Mouse (Mus musculus): Measurements from ENCODE around the gene Lypd4.
"Not testable (repeated sequence)": the region's sequence is repeated elsewhere in the genome, so short reads cannot be mapped to it uniquely, and the experiment has no call there.

Gene Lypd4

GRCm38 (mm10) chr7:24869532-24870165 is at the start of gene Lypd4, which contains the start of gene Dmrtc2:
Gene Lypd4 (minus strand): TSS chr7:24869941.
Gene Dmrtc2 (plus strand): TSS chr7:24870057.
- DNase-seq, result no peak

DNA sequence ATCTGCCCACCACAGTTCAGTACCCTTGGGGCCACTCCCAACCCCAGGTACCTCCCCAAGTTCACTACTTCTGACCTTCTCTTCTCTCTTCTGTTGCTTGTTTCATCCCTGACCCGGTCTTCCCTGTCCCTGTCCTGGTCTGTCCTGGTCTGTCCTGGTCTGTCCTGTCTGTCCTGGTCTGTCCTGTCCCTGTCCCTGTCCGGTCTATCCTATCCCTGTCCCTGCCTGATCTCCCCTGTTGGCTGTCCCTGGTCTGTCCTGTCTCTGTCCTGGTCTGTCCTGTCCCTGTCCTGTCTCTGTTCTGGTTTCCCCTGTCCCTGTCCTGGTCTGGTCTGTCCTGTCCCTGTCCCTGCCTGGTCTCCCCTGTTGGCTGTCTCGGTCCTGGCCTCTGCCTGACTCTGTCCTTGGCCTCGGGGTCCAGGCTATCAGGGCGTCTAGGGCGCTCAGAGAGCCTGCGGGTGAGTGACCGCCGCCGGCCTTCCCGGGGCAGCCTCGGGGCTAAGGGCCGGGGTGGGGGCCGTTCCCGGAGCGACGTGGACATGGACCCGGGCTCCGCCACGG is 49.1 kb upstream of the Lypd4 start:
- no peak for DNase-seq

GRCm38 (mm10) chr7:24912480-24912879 is 42.7 kb upstream of the Lypd4 start:
- DNase-seq, result no peak

DNA sequence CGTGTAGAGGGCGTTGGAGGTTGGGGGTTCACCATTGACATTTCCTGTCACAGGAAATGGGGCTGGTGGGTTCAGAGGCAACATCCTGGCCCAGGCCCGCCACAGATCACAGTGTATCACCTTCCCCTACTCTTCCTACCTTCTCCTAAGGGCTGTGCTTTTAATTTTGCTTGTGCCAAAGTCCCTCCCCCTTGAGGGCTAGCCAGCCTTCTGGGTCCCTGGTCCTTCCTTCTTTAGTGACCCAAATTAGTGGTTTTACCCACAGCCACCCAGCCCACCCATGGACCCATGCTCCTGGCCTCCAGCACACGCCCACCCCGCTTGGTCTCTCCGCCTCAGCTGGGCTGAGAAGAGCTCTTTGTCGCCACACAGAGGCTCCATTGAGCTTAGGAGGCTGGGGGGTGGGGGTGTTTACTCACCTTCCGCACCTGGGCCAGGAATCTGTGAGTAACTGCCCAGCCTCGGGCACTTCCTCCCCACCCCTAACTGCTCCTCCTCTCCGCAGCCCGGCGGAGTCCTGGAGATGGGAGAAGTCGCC is 37.5 kb upstream of the Lypd4 start:
- peak; percentile 36 for DNase-seq

- no peak for DNase-seq
Measured at GRCm38 (mm10) chr7:24906551-24906950, 36.8 kb upstream of the Lypd4 start.

GRCm38 (mm10) chr7:24904936-24905335 is 35.2 kb upstream of the Lypd4 start:
- DNase-seq, result peak; percentile 77

DNA sequence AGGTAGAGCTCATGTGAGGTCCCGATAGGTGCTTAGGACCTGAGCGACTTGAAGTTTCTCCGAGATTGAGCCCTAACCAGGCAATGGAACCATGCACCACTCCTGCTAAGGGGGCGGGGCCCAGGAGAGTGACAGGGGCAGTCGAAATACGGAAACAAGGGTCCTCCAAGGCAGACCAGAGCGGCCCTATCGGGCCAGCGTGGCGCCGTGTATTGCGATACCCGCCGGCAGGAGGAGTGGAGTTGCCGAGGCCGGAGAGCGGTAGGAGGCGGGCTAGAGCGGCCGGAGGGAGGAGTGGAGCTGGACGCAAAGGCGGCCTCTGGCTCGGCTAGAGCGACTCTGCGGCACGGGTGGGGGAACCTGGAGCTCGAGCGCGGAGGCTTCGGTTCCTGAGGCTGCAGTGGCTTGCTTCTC is 34.3 kb upstream of the Lypd4 start:
- peak; percentile 99 for DNase-seq

- no peak for DNase-seq
Measured at GRCm38 (mm10) chr7:24903444-24903825, 33.7 kb upstream of the Lypd4 start.

GRCm38 (mm10) chr7:24902630-24903443 is 33.1 kb upstream of the Lypd4 start, which contains the start of gene Arhgef1:
Gene Arhgef1 (plus strand): TSS chr7:24902912.
- DNase-seq, result peak; percentile 86

DNA sequence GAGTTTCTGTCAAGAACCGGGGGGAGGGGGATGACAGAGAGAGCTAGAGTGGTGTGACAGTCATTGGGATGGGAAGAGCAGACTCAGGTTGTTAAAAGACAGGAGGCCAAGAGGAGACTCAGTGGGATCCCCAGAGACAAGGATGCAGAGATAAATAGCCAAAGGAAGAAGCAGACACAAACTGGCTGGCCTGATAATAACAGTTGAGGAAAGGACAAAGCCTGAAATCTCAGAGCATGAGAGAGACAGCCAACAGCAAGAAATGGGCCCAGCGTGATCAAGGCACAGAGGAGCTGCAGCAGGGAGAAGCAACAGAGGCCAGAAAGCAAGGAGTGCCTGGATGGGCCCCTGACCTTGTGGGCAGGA is 32.5 kb upstream of the Lypd4 start:
- DNase-seq, result no peak

- no peak for DNase-seq
Measured at GRCm38 (mm10) chr7:24901842-24902241, 32.1 kb upstream of the Lypd4 start.

DNA sequence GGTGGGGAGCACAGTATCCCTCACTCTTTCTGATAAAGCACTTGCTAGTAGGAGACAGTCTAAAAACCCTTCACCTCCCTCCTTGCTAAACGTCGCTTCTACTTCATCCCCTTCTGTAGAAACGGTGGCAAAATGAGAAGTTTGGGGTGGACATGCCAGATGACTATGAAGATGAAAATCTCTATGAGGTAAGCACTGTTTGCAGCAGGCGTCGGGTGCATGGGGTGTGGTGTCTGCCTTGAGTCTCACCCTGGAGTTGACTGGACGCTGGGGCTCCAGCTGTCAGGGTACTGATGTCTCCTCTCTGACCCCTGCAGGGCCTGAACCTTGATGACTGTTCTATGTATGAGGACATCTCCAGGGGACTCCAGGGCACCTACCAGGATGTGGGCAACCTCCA is 31.4 kb upstream of the Lypd4 start:
- DNase-seq, result no peak

- no peak for DNase-seq
Measured at GRCm38 (mm10) chr7:24897959-24898358, 28.2 kb upstream of the Lypd4 start.

- DNase-seq, result no peak
Measured at GRCm38 (mm10) chr7:24897224-24897623, 27.5 kb upstream of the Lypd4 start, which contains the start of gene Cd79a. Gene Cd79a (plus strand): TSS chr7:24897381.

DNA sequence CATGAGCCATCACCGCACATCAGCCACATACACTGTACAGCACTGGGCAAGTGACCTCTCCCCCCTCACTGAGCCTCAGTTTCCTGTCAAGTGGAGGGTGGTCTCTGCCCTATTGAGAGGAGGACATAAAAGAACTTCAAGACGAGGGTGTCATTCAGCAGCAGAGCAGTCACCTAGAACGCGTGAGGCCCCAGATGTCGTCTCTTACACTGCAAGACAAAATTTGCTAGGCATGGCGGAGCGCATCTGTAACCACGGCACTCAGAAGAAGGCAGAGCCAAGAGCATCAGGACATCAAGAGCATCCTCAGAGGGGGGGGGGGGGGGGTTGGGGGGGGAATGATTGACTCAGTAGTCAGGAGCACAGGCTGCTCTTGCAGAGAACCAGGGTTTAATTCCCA is 26.5 kb upstream of the Lypd4 start:
- DNase-seq, result no peak

- not testable (repeated sequence) for DNase-seq
Measured at GRCm38 (mm10) chr7:24895749-24896148, 26.0 kb upstream of the Lypd4 start.

DNA sequence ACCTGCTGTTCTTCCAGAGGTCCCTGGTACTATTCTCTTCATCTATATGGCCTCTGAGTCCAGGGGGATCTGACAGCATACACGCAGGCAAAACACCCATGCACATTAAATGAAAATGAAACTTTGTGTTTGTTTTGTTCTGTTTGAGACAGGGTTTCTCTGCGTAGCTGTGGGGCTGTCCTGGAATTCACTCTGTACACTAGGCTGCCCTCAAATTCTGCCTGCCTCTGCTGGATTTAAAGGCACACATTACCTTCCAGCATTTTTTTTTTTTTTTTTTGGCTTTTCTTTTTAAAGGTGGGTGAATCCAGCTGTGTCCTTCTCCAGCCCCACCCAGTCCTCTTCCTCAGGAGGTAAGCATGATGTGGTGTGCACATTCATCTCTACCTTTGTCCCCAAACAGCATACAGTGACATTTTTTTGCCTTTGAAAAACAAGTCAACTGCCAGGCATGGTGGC is 22.4 kb upstream of the Lypd4 start:
- no peak for DNase-seq

DNA sequence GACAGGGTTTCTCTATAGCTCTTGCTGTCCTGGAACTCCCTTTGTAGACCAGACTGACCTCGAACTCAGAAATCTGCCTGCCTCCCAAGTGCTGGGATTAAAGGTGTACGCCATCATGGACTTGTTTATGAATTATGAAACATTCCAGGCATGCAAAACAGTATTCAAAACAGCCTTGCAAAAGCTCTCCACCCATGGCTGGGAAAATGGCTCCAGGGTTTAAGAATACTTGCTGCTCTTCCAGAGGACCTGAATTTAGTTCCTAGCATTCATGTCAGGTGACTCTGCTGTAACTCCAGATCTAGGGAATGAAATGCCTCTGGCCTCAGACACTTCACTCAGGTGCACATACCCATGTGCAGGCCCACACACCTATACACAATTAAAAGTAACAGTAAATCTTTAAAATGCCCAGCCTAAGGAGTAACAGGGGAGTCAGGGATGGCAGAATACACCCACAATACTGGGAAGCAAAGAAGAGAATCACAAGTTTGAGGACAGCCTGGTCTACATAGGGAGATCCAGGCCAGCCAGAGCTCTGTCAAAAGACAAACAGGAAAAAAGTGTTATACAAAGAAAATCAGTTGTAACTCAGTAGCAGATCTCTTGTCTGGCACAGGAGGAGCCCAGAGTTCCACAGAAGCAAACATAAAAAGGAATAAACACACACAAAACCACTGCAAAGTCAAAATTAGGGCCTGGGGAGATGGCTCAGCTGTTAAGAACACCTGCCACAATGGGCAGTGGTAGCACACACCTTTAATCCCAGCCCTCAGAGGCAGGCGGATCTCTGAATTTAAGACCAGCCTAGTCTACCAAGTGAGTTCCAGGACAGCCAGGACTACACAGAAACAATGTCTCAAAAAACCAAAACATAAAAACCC is 21.7 kb upstream of the Lypd4 start:
- DNase-seq, result no peak

DNA sequence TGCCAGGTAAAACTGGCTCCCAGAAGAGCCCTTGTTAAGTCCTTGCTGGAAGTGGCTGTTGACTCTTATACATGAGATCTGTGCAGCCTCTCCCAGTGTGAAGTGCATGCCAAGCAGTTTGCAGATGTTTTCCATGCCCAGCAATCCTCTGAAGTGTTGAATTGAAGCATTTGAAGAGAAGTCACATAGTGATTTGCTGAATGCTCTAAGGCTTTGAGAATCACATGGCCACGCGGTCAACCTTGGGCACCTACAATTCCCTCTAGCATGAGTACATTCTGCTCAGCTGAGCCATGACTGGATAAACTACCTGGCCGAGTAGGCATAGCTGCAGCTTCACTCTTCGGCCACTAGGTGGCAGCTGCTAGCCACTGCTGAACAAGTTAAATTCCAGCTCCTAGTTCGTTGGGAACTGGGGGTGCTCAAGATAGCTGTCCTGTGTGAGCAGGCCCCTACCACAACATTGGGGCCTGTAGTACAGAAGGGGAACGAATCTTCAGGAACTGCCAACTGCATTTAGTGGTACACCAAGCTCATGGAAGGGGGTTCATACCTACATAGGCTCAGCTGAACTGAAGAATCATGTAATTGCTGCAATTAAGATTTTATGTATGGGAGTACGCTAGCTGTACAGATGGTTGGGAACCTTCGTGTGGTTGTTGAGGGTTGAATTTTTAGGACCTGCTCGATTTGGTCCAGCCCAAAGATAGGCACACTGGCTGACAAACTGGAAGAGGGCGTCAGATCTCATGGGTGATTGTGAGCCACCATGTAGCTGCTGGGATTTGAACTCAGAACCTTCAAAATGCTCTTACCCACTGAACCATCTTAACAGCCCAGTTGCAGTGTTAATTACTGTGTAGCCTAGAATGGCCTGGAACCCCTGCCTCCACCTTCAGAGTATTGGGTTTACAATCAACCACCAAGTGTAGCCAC is 20.8 kb upstream of the Lypd4 start:
- peak; percentile 80 for DNase-seq

DNA sequence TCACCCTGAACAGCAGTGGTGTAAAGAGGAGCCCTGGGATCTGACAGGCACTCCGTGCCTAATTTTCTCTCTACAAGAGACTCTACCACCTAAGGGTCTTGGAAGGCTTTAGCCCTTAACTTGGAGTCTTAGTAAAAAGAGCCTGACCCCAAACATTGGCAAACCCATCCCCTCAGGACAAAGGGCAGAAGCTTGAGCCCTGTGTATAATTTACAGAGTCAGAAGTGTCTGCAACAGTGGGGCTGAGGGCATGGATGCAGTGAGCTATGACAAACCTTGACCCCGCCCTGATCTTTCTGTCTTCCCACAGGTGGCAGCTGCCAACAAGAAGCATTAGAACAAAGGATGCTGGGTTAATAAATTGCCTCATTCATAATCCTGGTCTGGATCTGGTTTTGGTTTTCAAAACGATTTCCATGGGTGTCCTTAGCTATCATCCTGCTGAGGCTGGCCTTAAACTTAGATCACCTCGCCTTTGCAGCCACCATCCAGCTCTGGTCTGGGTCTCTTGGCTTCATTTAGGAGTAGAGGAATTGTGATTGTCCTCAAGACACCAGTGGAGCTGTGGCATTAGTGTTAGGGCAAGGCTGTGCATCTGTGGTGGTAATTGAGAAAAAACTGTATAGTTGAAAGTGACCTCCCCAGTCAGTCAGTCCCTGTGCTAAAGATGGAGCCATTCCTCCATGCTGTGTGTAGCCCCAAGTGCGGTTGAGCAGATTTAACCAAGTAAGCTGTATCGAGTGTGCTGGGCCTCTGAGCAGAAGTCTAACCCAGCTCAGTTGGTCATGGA is 19.9 kb upstream of the Lypd4 start:
- peak; percentile 71 for DNase-seq

All from kidney, postnatal 10 days (tissue).